Mouse (Mus musculus) heart, embryonic 15.5 days (tissue): Measurements from ENCODE around the gene Dhcr24. TPM values are rescaled to one million over a fixed set of nuclear protein-coding genes. Genes with fewer than 3 reads are reported as not detected.

ENCODE experiments used
- ATAC-seq: fragments of 200-750 bp; cut with Nextera tagmentation; replicated peaks from 2 replicates; pipeline ENCODE4 v1.8.0; 2017; ENCODE audit warnings: low read depth, moderate TSS enrichment; ENCODE audit not compliant: insufficient number of reproducible peaks, insufficient read depth, low FRiP score
- H3K27ac ChIP-seq: fragments of 300-500 bp; sonication (generic); 2 replicates; pipeline ENCODE4 v1.5.1; 2015; ENCODE audit warnings: mild to moderate bottlenecking, inconsistent platforms
- H3K27me3 ChIP-seq: fragments of 300-500 bp; sonication (generic); 2 replicates; pipeline ENCODE4 v1.6.1; 2015; ENCODE audit warnings: inconsistent platforms
- H3K36me3 ChIP-seq: fragments of 300-500 bp; sonication (generic); 2 replicates; pipeline ENCODE4 v1.6.1; 2015; ENCODE audit warnings: mild to moderate bottlenecking, inconsistent platforms
- H3K4me1 ChIP-seq: fragments of 300-500 bp; sonication (generic); replicated peaks from 2 replicates; pipeline ENCODE4 v1.6.1; 2015; ENCODE audit warnings: inconsistent platforms
- H3K4me2 ChIP-seq: fragments of 300-500 bp; sonication (generic); 2 replicates; pipeline ENCODE4 v1.6.1; 2015; ENCODE audit warnings: inconsistent platforms, mild to moderate bottlenecking, moderate library complexity
- H3K4me3 ChIP-seq: fragments of 300-500 bp; sonication (generic); 2 replicates; pipeline ENCODE4 v1.5.1; 2015; ENCODE audit warnings: mild to moderate bottlenecking, inconsistent platforms
- H3K9ac ChIP-seq: fragments of 300-500 bp; sonication (generic); 2 replicates; pipeline ENCODE4 v1.6.1; 2015; ENCODE audit warnings: mild to moderate bottlenecking, inconsistent platforms
- H3K9me3 ChIP-seq: fragments of 300-500 bp; sonication (generic); replicated peaks from 2 replicates; pipeline ENCODE4 v1.6.1; 2016; ENCODE audit warnings: inconsistent platforms
- WGBS: fragments of 180-500 bp; shearing (Covaris S2); methylation state at CpG from one replicate; pipeline ENCODE4 v1.1.7; 2015; ENCODE audit warnings: mixed read lengths; 5-methylcytosine and 5-hydroxymethylcytosine counted together
- polyA plus RNA-seq: library from polyadenylated mRNA; unstranded; fragments of >200 nt; fragmentation: Nextera tagmentation; extraction: Ambion mirVana; gene quantifications from 2 replicates; pipeline ENCODE4 v1.2.1, GENCODE M21; 2015

The Dhcr24 gene
- polyA plus RNA-seq, 1 experiment from 2014 or later: 1.9 TPM

- Histone ChIP-seq H3K9ac (no peak overlapping the region), H3K9me3 (no peaks in the 10 kb centered on the region), H3K4me1 (peaks cover 6% of the 10 kb centered on the region), H3K27ac (no peak overlapping the region), H3K4me3 (no peak overlapping the region), H3K27me3 (no peaks in the 10 kb centered on the region), H3K36me3 (peaks cover 22% of the 10 kb centered on the region; the same call in 1 of the 2 replicates), H3K4me2 (no peak overlapping the region)
- WGBS: 87% methylated on average over 6 of the region's 6 CpGs
- no peak for ATAC-seq
These were observed 26.2 kb downstream of the Dhcr24 start for GRCm38 (mm10) chr4:106587075-106587474.

DNA sequence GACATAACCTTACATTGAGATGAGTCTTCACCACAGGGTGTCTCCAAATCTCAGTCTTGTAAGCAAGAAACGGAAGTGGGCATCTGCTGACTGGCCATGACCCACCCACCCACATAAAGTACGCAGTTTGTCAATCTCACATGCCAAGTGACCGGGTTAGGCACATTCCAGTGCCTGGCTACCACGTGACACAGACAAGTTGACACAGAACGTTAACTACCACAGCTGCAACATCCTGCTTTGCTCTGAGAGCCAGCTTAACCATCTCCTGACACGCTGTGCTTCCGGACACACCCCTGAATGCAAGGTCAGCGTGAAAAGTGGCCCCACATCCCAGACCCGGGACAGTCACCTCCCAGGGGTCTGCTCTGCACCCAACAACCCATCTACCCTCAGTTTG is 29.3 kb downstream of the Dhcr24 start:
- no peaks in the 10 kb centered on the region; the same call in 1 of the 2 replicates for H3K4me1 ChIP-seq
- 60% methylated on average over 9 of the region's 9 CpGs for WGBS
- ATAC-seq: no peak
- peaks cover 21% of the 10 kb centered on the region; the same call in 1 of the 2 replicates for H3K36me3 ChIP-seq
- no peaks in the 10 kb centered on the region for H3K9me3 ChIP-seq
- no peaks in the 10 kb centered on the region for H3K27me3 ChIP-seq
- no peak overlapping the region for H3K4me2 ChIP-seq
- no peak overlapping the region for H3K9ac ChIP-seq
- no peak overlapping the region for H3K4me3 ChIP-seq
- no peak overlapping the region for H3K27ac ChIP-seq

DNA sequence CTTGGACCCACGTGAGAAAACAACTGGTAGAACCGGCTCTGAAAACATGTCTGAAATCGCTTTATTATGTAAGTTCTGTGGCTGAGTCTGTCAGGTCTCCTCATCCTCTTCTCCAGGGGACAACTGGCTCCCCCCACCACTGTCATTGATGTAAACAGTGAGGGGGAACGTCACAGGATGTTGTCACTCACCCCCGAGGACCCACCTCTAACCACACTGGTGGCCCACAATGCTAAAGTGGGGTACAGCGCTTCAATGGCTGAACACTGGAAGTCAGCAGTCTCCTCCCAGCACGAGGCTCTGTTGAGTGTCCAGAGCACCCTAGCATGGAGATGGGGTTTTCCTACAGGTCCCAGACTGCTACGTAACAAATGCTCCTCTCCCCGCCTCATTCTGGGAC is 30.0 kb downstream of the Dhcr24 start:
- WGBS: 84% methylated on average over 9 of the region's 9 CpGs
- no peak overlapping the region for H3K27ac ChIP-seq
- H3K36me3 ChIP-seq: peaks cover 14% of the 10 kb centered on the region; the same call in 1 of the 2 replicates
- H3K9ac ChIP-seq: no peak overlapping the region
- no peaks in the 10 kb centered on the region for H3K9me3 ChIP-seq
- H3K27me3 ChIP-seq: no peaks in the 10 kb centered on the region
- H3K4me1 ChIP-seq: no peaks in the 10 kb centered on the region; the same call in 1 of the 2 replicates
- no peak overlapping the region for H3K4me2 ChIP-seq
- no peak overlapping the region for H3K4me3 ChIP-seq
- no peak for ATAC-seq

- 55% methylated on average over 7 of the region's 7 CpGs for WGBS
- Histone ChIP-seq H3K27ac (no peak overlapping the region), H3K4me1 (no peaks in the 10 kb centered on the region; the same call in 1 of the 2 replicates), H3K9me3 (no peaks in the 10 kb centered on the region), H3K36me3 (no peaks in the 10 kb centered on the region), H3K9ac (no peak overlapping the region), H3K4me3 (no peak overlapping the region), H3K4me2 (no peak overlapping the region), H3K27me3 (no peaks in the 10 kb centered on the region)
- ATAC-seq: no peak
These were observed 32.8 kb downstream of the Dhcr24 start for GRCm38 (mm10) chr4:106593636-106594035.

GRCm38 (mm10) chr4:106596200-106596599 is 35.4 kb downstream of the Dhcr24 start:
- ATAC-seq: no peak
- Histone ChIP-seq H3K27me3 (no peaks in the 10 kb centered on the region), H3K9ac (no peak overlapping the region), H3K4me2 (no peak overlapping the region), H3K36me3 (no peaks in the 10 kb centered on the region), H3K9me3 (no peaks in the 10 kb centered on the region), H3K27ac (no peak overlapping the region), H3K4me1 (no peaks in the 10 kb centered on the region; the same call in none of the 2 replicates), H3K4me3 (no peak overlapping the region)
- WGBS: 60% methylated on average over 3 of the region's 3 CpGs

GRCm38 (mm10) chr4:106597055-106597454 is 36.2 kb downstream of the Dhcr24 start:
- no peak for ATAC-seq
- Histone ChIP-seq H3K4me1 (no peaks in the 10 kb centered on the region; the same call in none of the 2 replicates), H3K9me3 (no peaks in the 10 kb centered on the region), H3K4me2 (no peak overlapping the region), H3K27ac (no peak overlapping the region), H3K36me3 (no peaks in the 10 kb centered on the region), H3K4me3 (no peak overlapping the region), H3K27me3 (no peaks in the 10 kb centered on the region), H3K9ac (no peak overlapping the region)
- 75% methylated on average over 9 of the region's 9 CpGs for WGBS

GRCm38 (mm10) chr4:106597741-106598140 is 36.9 kb downstream of the Dhcr24 start:
- Histone ChIP-seq H3K9ac (no peak overlapping the region), H3K27ac (no peak overlapping the region), H3K36me3 (no peaks in the 10 kb centered on the region), H3K4me1 (no peaks in the 10 kb centered on the region; the same call in none of the 2 replicates), H3K27me3 (no peaks in the 10 kb centered on the region), H3K4me3 (no peak overlapping the region), H3K9me3 (no peaks in the 10 kb centered on the region), H3K4me2 (no peak overlapping the region)
- ATAC-seq: no peak
- WGBS: 87% methylated on average over 4 of the region's 4 CpGs

GRCm38 (mm10) chr4:106599415-106599814 is 38.6 kb downstream of the Dhcr24 start:
- Histone ChIP-seq H3K36me3 (no peaks in the 10 kb centered on the region), H3K27me3 (no peaks in the 10 kb centered on the region), H3K9ac (no peak overlapping the region), H3K4me3 (no peak overlapping the region), H3K9me3 (no peaks in the 10 kb centered on the region), H3K4me2 (no peak overlapping the region), H3K27ac (no peak overlapping the region), H3K4me1 (no peaks in the 10 kb centered on the region; the same call in none of the 2 replicates)
- 45% methylated on average over 1 of the region's 1 CpGs for WGBS
- no peak for ATAC-seq

GRCm38 (mm10) chr4:106600770-106601169 is 39.9 kb downstream of the Dhcr24 start:
- Histone ChIP-seq H3K4me3 (no peak overlapping the region), H3K9ac (no peak overlapping the region), H3K36me3 (no peaks in the 10 kb centered on the region), H3K4me2 (no peak overlapping the region), H3K27me3 (no peaks in the 10 kb centered on the region), H3K9me3 (no peaks in the 10 kb centered on the region), H3K27ac (peak overlapping the region; percentile 42; the same call in 1 of the 2 replicates), H3K4me1 (no peaks in the 10 kb centered on the region; the same call in none of the 2 replicates)
- WGBS: 40% methylated on average over 4 of the region's 4 CpGs
- ATAC-seq: no peak

- Histone ChIP-seq H3K36me3 (no peaks in the 10 kb centered on the region), H3K4me2 (peak overlapping the region; percentile 51), H3K27me3 (no peaks in the 10 kb centered on the region), H3K9ac (no peak overlapping the region), H3K9me3 (no peaks in the 10 kb centered on the region), H3K27ac (no peak overlapping the region), H3K4me3 (peak overlapping the region; percentile 20), H3K4me1 (0 out of 2 replicates have a peak, but pooled peaks cover 6% of the 10 kb centered on the region)
- 40% methylated on average over 18 of the region's 18 CpGs for WGBS
- ATAC-seq: peak; percentile 53; the same call in 1 of the 2 replicates
These were observed 46.1 kb downstream of the Dhcr24 start for GRCm38 (mm10) chr4:106606639-106607554.

DNA sequence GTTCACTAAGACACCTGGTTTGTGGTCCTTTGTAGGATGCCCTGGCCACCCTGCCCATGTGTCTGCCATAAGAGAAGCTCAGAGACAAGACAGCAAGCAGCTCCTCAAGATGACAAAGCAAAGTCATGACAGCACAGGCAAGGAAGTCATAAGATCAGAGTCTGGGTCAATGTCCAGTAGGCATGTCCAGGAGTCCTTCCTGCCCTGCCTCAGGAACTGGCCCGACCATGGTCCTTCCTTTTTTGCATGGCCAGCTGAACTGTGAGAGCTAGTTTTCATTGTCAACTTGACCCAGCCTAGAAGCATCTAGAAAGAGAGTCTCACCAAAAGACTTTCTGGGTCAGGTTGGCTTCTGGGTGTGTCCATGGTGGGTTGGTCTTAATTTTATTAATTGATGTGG is 47.1 kb downstream of the Dhcr24 start:
- no peak overlapping the region for H3K4me3 ChIP-seq
- H3K9ac ChIP-seq: no peak overlapping the region
- H3K27ac ChIP-seq: no peak overlapping the region
- ATAC-seq: no peak
- WGBS: 93% methylated on average over 1 of the region's 1 CpGs
- no peaks in the 10 kb centered on the region for H3K27me3 ChIP-seq
- 0 out of 2 replicates have a peak, but pooled peaks cover 6% of the 10 kb centered on the region for H3K4me1 ChIP-seq
- H3K4me2 ChIP-seq: no peak overlapping the region
- H3K9me3 ChIP-seq: no peaks in the 10 kb centered on the region
- H3K36me3 ChIP-seq: no peaks in the 10 kb centered on the region
